Mouse (Mus musculus) liver, embryonic 14.5 days (tissue): ENCODE measurements around the gene Hmcn1.

Experiments used
- CTCF ChIP-seq: IDR thresholded peaks from 2 replicates; pipeline ENCODE4 v1.5.1; 2016; ENCODE audit warnings: antibody characterized with exemption, low read depth, control low read depth
- EP300 ChIP-seq: IDR thresholded peaks from 2 replicates; pipeline ENCODE4 v1.6.1; 2016; ENCODE audit warnings: antibody characterized with exemption, low read depth

GRCm38 (mm10) chr1:150775742-150776141, 217.5 kb downstream of the Hmcn1 start:
- TF ChIP-seq CTCF (no peak), EP300 (no peak)
